Mouse (Mus musculus): ENCODE measurements around the gene Pex11a. TPM values are rescaled to one million over a fixed set of nuclear protein-coding genes. Genes with fewer than 3 reads are reported as not detected.

Pex11a gene
- total RNA-seq, 2 experiments from 2014 or later = 9.4 to 9.8 TPM

Other genes with a start within 250 kb of the Pex11a start
- gene Rhcg, start 125.5 kb downstream of the Pex11a start, total RNA-seq (2021) = 1 to 10 TPM; 2.0 to 2.8 TPM
- under 1 TPM in 1 of 2 experiments, not detected in 1; 0.11 TPM for gene Ticrr, start 82.9 kb downstream of the Pex11a start, total RNA-seq (2021)
- gene Kif7, start 27.4 kb downstream of the Pex11a start, total RNA-seq (2021) = 1 to 10 TPM; 1.1 to 1.7 TPM
- not detected for gene Plin1, start 10.2 kb downstream of the Pex11a start, total RNA-seq (2021)
- gene Wdr93, start within 50 bp of the Pex11a start, total RNA-seq (2021) = under 1 TPM in 1 of 2 experiments, not detected in 1; 0.25 TPM
- gene Mesp1, start 50.7 kb upstream of the Pex11a start, total RNA-seq (2021) = under 1 TPM; 0.28 to 0.34 TPM
- gene Mesp2, start 67.6 kb upstream of the Pex11a start, total RNA-seq (2021) = 1 to 10 TPM; 1.7 to 2.4 TPM
- 1 to 10 TPM; 5.6 to 5.9 TPM for gene Anpep, start 117.9 kb upstream of the Pex11a start, total RNA-seq (2021)
- 10 to 100 TPM; 38.4 to 42.4 TPM for gene Ap3s2, start 177.5 kb upstream of the Pex11a start, total RNA-seq (2021)
- 10 to 100 TPM; 10.4 to 11.0 TPM for gene Arpin, start 192.2 kb upstream of the Pex11a start, total RNA-seq (2021)

All from left cerebral cortex, postnatal 25 days (tissue).